Mouse (Mus musculus) urinary bladder, adult 2 months (tissue): Measurements from ENCODE around the gene Arhgef2. TPM values are rescaled to one million over a fixed set of nuclear protein-coding genes. Genes with fewer than 3 reads are reported as not detected.
"Not testable (repeated sequence)": the region's sequence is repeated elsewhere in the genome, so short reads cannot be mapped to it uniquely, and the experiment has no call there.

Experiments used
- DNase-seq: peaks from one replicate; pipeline ENCODE4 v3.0.0; 2022; ENCODE audit warnings: low spot score
- polyA plus RNA-seq: library from polyadenylated mRNA; depleted of rRNA; stranded (reverse); fragments of >200 nt; gene quantifications from 2 replicates; pipeline ENCODE4 v1.2.3, GENCODE M21; 2012; rRNA removed

Arhgef2 gene
- polyA plus RNA-seq = 47.7 and 57.3 TPM in 2 replicates

DNA sequence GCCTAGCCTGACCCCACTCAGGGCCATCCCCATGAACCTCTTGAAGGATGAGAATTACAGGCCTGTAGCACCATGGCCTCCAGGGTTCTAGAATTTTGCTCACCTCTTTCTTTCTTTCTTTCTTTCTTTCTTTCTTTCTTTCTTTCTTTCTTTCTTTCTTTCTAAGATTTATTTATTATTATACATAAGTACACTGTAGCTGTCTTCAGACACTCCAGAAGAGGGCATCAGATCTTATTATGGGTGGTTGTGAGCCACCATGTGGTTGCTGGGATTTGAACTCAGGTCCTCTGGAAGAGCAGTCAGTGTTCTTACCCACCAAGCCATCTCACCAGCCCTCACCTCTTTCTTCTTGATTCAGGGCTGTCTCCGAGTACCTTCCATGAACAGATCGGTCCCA, at the start of gene Arhgef2:
Arhgef2 (plus strand) TSS at position 301 of the 400 bp plus-strand sequence.
- DNase-seq = not testable (repeated sequence)

DNA sequence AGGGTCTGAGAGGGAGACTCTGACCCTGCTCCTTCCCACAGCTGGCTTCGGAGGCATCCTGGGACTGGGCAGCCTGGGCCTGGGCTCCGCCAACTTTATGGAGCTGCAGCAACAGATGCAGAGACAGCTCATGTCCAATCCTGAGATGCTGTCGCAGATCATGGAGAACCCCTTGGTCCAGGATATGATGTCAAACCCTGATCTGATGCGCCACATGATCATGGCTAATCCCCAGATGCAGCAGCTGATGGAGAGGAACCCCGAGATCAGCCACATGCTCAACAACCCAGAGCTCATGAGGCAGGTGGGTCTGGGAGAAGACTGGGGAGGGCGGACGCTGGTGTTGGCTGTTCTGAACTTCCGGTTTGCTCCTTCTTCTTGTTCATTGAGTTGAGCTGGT, 49.1 kb upstream of the Arhgef2 start:
- DNase-seq = no peak

DNA sequence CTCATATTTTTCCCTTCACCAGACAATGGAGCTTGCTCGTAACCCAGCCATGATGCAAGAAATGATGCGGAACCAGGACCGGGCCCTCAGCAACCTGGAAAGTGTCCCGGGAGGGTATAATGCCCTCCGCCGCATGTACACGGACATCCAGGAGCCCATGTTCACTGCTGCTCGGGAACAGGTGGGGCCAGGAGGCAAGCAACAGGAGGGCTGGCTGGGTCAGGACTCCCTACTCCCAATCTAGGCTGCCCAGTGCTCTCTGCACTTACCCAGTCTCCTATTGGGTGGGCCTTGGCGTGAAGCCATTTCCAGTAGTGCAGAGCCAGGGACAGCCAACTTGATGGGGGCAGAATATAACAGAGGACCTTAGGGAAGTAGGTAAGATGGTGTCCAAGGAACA, 46.2 kb upstream of the Arhgef2 start:
- no peak for DNase-seq

DNA sequence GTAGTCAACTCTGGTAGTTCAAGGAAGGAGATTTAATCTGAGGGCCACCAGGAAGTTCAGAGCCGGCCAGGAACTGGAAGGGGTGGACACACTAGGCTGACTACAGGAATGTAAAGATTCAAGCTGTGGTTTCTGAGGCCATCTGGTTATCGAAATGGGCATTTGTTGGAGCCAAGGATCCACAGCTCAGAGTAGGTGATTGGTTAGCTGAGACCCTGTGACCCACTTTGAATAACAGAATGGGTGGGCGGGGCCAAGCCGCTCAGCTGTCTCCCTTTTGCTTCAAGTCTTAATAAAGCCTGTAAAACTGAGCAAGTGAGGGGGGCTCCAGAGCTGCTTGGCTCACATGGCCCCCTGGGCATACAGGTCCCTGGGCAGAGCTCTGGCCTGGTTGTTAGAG, 43.8 kb upstream of the Arhgef2 start:
- DNase-seq = no peak

DNA sequence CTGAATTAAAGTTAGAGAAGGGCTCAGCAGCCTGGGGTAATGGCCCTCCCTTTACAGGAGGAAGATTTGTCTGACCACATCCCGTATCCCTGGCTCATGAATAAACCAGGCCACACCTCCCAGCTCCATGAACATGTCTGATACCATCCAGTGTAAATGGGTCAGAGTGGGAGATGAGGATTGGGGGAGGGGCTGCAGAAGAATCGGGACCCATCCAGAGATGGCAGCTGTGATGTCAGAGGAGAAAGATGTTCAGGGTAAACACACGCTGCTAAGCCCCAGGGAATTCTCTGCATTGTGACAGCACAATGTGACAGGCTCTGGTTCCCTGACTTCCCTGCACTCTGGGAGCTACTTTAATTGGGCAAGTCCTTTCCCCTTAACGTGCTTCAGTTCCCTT, 42.3 kb upstream of the Arhgef2 start:
- no peak for DNase-seq

DNA sequence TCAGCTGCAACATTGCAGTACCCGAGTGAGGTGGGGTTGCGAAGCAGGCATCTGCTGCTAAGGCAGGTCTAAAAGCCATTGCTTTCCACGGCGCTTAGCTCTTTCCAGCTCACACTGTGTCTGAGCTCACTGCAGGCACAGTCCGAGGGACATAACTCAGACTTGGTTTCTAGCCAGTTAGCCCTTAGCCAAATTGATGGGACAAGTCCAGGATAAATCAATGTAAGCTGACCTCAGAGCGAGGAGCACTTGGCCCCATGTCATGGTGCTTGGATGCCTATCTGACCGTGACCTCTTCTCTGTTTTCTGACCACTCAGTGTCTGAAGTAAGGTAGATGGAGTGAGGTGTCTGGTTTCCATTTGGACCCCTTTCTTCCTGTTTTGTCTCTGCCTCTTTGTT, 41.8 kb upstream of the Arhgef2 start:
- no peak for DNase-seq

DNA sequence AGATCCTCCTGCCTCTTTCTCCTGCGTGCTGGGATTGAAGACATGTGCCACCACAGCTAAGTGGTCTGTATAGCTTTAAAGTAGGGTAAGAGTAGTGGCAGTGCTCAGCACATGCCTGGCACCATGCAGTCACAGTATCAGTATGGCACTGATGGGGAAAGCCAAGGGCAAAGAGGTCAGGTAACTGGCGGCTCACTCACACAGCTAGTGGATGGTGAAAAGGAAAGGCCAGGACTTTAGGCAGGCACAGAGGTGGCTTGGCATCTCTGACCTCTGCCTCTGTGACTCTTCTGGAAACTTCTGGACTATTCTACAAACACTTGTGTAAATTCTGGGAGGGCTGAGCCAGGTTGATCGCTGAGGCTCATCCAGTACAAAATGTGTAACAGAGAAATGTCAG, 39.6 kb upstream of the Arhgef2 start:
- no peak for DNase-seq

DNA sequence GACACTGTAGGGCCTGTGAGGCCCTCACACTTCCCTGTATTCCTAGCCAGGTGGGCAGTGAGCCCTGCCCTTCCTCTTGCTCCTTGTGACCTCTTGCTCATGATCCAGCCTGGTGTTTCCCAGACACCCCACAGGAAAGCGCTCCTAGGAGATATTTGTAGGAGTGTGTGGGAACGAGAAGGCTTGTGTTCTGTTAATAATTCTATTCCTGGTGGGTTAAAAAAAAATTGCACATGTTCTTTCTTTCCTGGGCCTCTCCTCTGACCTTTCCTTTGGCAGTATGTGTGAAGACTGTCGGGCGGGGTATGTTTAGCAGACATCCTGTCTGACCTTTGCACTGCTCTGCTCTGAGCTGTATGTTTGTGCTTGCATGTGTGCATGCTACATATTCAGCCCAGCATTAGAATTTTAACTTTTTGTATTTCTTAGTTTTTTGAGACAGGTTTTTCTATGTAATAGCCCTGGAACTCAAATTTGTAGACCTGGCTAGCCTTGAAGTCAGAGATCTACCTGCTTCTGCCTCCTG, 39.2 kb upstream of the Arhgef2 start:
- no peak for DNase-seq

DNA sequence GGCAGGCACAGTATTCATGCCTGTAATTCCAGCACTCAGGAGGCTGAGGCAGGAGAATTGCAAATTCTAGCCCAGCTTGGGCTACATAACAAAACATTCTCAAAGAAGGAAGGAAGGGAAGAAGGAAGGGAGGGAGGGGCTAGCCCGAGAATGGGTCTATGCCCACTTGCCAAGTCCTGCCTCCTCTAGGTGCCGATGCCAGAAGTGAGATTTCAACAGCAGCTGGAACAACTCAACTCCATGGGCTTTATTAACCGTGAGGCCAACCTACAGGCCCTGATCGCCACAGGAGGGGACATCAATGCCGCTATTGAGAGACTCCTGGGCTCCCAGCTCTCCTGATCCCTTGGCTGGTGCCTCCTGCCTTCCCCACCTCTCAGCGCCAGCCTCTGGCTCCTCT, 37.9 kb upstream of the Arhgef2 start:
- no peak for DNase-seq

DNA sequence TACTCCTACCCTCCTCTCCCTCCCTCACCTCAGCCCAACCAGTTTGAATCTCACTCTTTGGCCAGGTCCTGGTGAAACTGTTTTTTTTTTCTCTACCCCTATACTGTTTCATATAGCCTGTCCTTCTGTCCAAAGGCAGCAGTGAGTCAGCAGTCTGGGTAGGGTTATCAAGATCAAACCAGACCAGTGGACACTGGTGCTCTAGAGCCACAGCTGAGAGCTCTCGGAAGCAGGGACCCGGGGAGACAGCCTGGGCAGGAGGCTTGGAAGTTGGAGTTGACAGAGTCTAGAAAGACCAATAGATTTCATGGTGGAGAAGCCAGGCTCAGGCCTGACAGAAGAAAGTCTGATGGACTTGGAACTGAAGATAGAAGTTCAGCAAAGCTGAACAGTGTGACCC, 37.2 kb upstream of the Arhgef2 start:
- DNase-seq = no peak

DNA sequence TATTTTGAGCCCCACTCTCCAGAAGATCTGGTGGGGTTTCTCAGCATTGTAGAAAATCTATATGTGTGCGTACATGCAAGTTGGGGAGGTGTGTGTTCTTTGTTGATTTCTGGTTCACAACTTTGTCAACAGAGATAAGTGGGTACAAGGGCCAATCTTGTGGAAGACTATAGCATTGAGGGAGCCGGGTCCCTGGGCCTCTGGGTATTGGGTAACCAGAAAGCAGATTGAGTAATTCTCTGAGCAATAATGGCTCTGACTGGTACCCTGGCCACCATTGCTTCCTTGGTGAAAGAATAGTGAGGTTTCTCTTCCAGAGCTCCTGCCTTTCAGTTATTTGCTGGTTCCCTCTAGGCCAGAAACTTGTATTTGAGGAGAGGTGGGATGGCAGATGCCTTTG, 36.7 kb upstream of the Arhgef2 start:
- no peak for DNase-seq

DNA sequence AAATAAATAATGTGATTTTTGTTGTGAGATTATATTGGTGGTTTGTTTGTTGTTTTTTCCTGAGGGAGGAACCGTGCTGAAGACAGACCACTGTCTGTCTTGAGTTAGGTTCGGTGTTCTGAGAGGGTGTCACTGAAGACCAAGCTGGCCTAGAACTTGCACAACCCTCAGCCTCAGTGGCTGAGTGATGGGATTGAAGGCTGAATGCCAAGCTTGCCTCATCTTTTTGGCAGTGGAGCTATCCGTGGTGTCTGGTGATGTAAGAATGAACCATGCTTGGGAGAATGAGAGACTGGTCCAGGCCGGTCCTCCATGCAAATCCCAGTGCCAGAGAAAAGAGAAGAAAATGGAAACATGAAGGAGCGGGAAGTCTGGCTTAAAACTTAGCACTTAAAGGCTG, 36.1 kb upstream of the Arhgef2 start:
- DNase-seq = no peak

DNA sequence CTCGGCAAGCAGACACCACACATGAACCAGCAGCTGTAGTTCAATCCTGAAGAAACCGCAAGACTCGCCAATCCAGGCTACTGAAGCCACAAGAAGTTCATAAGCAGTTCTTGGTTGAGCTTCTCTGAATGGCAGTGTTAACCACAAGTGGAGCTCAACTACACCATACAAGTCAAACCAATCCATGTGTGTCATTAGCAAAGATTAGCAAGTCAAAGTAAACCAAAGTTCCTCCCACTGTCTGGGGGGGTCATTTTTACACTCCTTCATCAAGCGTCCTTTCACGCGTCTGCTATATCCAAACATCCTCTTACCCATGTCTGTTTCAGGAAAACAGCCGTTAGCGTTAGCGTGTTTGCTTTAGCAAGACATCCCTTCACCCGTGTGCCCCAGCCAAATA, 35.4 kb upstream of the Arhgef2 start:
- DNase-seq = no peak

DNA sequence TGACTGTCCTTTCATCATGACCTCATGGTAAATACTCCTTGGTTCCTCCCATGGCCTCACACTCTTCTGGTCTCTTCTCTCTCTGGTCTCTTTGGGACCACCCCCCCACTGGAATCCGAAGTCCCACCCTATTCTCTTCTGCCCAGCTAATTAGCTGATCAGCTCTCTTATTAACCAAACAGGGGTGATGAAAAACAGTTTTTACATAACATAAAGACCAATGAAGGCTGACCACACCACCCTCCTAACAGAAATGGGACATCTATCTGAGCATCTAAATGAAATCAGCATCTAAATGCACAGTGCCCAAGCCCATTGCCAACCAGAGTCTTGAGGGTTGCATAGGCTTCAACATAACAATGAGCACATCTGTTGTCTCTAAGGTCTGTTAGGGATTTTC, 33.9 kb upstream of the Arhgef2 start:
- DNase-seq = no peak

DNA sequence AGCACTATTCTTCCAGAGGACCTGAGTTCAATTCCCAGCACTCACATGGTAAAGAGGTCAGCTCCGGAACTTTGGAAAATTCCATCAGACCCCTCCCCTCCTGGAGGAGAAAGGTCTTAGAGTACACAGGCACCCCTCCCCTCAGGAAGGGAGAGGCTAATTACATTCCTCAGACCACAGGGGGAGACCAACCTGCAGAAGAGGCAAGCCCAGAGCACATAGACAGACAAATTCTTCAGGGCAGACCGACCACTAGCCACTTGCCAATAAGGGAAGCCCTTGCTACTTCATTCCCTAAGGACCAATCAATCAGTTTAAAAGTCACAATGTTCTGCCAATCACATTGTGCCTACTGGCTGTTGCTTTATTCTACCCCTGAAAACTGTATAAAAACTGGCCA, 32.9 kb upstream of the Arhgef2 start:
- DNase-seq = no peak

DNA sequence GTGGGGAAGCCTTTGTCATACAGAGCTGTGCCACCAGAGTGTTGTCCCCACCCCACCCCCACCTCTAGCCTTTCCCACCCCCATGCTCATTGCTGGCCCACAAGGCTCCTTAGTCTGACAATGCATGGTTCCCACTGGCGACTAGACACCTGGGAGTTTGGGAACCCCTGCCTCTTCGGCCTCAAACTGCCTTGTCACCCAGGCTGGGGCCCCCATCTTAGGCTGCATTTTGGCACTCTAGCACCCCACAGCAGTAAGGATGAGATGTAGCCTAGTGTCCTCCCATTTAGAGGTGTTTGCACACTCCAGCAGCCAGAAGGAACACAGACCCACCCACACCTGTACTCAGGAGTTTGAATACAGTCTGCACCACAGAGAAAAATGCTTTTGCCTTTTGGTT, 32.0 kb upstream of the Arhgef2 start:
- DNase-seq = no peak

DNA sequence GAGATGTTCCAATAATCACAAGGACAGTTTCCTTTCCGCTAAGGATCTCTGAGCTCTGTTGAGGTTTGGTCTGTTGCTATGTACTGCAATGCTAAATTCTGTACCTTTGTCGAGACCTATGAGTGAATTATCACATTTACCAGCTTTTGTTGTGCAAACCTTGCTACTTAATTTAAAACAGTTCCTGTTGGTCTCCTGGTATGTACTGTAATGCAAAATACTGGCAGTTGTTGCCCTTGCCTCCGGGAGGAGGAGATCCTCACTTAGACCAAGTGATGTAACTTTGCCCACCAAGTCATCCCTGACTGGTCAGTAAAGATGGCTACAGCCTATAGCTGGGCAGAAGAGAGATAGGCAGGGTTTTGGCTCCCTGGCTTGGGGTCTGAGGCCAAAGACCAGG, 30.2 kb upstream of the Arhgef2 start, which contains the start of gene Ssr2:
Ssr2 (plus strand) TSS at position 337 of the 400 bp plus-strand sequence.
- DNase-seq = no peak

DNA sequence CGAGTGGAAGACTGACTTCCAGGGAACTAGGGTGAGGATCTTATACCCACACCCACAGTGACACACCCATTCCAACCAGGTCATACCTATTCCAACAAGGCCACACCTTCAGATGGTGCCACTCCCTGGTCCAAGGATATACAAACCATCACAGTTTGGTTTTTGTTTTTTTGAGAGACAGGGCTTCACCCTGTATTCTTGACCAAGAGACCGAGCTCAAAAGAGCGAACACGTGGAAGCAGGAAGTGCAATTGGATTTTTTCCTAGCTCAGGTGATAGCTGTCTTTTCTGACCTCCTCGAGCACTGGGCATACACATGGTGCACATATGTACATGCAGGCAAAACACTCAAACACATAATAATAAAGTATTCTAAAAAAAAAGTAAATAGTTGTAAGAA, 27.9 kb upstream of the Arhgef2 start:
- not testable (repeated sequence) for DNase-seq

DNA sequence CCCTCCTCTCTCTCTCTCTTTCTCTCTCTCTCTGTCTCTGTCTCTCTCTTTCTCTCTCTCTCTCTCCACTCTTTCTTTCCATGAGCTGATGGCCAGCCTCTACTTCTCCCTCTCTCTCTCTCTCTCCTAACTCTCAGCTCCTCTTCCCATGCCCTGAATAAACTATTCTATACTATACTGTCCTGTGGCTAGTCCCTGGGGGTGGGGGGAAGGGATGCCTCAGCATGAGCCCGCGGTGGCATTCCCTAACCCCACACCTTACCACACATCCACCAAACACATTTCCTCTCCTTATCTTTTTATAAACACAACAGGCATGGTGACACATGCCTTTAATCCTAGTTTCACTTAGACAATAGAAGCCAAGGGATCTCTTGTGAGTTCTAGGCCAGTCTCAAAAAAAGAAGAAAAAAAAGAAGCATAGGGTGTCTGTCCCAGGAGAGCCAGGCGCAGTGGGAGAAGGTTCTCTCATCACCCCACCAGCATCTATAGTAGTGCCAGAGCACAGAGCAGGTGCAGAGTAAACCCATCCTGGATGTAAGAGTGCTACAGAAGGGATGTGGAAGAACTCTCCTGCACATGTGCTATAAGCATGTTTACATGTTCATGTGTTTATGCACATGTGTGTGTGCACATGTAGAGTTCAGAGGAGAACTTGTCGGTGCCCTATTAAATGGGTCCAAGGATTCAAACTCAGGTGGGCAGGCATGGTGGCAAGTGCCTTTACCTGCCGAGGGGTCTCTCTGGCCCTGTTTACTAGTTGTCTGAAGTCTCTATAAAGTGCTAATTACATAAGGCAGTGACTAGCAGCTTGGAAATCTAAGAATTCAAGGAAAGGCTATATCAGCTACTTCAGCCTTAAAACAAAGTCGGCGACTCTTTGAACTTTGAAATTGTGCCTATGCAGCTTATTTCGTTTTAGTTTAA, 27.0 kb upstream of the Arhgef2 start:
- no peak for DNase-seq

DNA sequence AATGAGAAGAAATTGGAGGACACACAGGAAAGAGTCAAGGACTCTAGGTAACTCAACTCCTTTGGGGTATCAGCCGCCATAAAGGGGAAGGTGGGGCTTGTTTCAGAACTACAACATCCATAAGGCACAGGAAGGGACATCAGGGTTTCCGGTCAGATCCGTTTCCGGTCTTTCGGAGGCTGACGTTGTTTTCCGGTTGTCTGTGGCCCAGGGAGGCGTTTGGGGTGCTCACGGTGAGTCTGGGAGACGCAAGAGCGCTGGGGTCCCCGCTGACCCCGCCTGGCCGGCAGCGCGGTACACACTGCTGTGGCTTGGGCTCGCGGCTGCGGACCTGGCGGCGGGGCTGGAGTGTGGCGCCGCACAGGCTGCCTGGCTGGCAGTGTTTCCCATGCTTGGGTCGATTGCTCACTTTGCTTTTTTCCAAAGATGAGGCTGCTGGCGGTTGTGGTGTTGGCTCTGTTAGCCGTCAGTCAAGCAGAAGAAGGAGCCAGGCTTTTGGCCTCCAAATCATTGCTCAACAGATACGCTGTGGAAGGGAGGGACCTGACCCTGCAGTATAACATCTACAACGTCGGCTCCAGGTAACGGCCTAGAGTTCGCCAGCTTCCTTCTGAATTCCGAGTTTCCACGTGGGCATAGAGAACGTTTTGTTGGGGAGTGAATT, 26.2 kb upstream of the Arhgef2 start:
- peak; percentile 54 for DNase-seq

DNA sequence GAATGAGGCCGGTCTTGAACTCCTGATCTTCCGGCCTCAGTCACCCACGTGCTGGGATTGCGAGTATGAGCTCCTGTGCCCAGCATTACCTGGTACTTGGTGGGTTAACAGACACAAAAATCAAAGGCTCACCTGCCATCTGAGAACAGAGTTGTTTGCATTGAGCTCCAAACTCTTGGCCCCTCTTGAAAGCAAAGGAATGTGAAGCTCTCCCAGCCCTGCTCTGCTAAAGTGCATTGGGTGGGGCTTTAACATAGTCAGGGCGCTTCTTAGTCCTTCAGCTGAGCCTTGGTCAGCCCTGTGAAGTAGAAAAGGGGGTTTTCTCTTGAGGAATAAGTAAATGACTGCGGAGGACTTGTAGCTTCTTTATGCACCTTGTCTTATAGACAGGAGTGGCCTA, 20.0 kb upstream of the Arhgef2 start:
- no peak for DNase-seq

DNA sequence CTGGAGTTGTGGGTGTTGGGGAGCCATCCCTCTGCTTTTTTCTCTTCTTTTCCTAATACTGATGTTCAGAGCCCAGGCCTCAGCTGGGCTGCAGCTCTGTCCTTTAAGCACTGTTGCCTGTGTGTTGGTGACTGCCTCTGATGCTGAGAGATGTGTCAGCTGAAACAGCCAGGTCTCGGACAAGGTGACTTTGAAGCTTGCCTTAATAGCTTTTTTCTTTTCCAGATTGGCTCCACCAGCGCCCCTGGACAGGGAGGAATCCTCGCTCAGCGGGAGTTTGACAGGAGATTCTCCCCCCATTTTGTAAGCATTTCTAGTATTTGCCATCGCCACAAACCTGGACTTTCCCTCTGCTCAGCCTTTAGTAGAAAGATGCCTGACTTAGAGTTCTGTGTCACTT, 19.1 kb upstream of the Arhgef2 start:
- no peak for DNase-seq

DNA sequence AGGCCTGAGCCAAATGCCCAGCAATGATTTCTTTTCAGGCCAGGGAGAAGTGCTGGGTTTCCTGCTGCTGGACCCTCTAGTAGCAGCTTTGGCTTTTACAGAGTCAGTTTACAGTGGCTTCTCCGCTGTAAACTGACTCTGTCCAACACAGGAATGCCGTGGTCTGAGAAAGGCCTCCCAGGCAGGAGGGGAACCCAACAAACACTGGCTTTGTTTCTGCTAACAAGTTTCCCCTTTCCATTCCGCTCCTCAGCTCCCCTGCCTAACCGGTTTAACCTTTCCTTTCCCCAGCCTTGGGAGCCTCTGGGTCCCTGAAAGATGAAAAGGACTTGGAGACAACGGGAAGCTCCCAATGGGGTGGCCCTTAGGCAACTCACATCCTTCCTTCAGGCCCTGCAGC, 15.5 kb upstream of the Arhgef2 start:
- DNase-seq = no peak
